Mouse (Mus musculus) intestine, postnatal 0 days (tissue): ENCODE measurements around the gene Lsm10. TPM values are rescaled to one million over a fixed set of nuclear protein-coding genes. Genes with fewer than 3 reads are reported as not detected.

Experiments
- ATAC-seq: fragments of 200-750 bp; cut with Nextera tagmentation; 2 replicates; pipeline ENCODE4 v1.8.0; 2017; ENCODE audit warnings: mild to moderate bottlenecking, moderate TSS enrichment, moderate library complexity
- H3K27ac ChIP-seq: fragments of 300-500 bp; sonication (generic); 2 replicates; pipeline ENCODE4 v1.5.1; 2014; ENCODE audit warnings: mild to moderate bottlenecking, low read depth, low read length, moderate library complexity
- H3K27me3 ChIP-seq: fragments of 300-500 bp; sonication (generic); replicated peaks from 2 replicates; pipeline ENCODE4 v1.6.1; 2014; ENCODE audit warnings: low read length, mixed read lengths; ENCODE audit not compliant: control insufficient read depth, insufficient read depth
- H3K36me3 ChIP-seq: fragments of 300-500 bp; sonication (generic); 2 replicates; pipeline ENCODE4 v1.6.1; 2014; ENCODE audit warnings: mild to moderate bottlenecking, moderate library complexity; ENCODE audit not compliant: control insufficient read depth, insufficient read depth
- H3K4me1 ChIP-seq: fragments of 300-500 bp; sonication (generic); replicated peaks from 2 replicates; pipeline ENCODE4 v1.6.1; 2014; ENCODE audit warnings: antibody characterized with exemption, low read length, mixed read lengths; ENCODE audit not compliant: control insufficient read depth, insufficient read depth
- H3K4me2 ChIP-seq: fragments of 300-500 bp; sonication (generic); replicated peaks from 2 replicates; pipeline ENCODE4 v1.6.1; 2014; ENCODE audit warnings: low read depth, mild to moderate bottlenecking, moderate library complexity
- H3K4me3 ChIP-seq: fragments of 300-500 bp; sonication (generic); 2 replicates; pipeline ENCODE4 v1.5.1; 2014; ENCODE audit warnings: low read depth, low read length
- H3K9ac ChIP-seq: fragments of 300-500 bp; sonication (generic); 2 replicates; pipeline ENCODE4 v1.6.1; 2014; ENCODE audit warnings: mild to moderate bottlenecking, low read depth, low read length
- H3K9me3 ChIP-seq: fragments of 300-500 bp; sonication (generic); 2 replicates; pipeline ENCODE4 v1.6.1; 2016; ENCODE audit warnings: mixed run types; ENCODE audit not compliant: control insufficient read depth
- CTCF ChIP-seq: sonication (generic); IDR thresholded peaks from 2 replicates; pipeline ENCODE4 v1.5.1; 2016; ENCODE audit warnings: low read depth, mild to moderate bottlenecking, control low read depth, antibody characterized with exemption, moderate library complexity
- WGBS: fragments of 180-500 bp; shearing (Covaris S2); extraction: QIAGEN DNeasy Blood & Tissue Kit; methylation state at CpG from one replicate; pipeline ENCODE4 v1.1.7; 2014; 5-methylcytosine and 5-hydroxymethylcytosine counted together
- polyA plus RNA-seq: library from polyadenylated mRNA; unstranded; fragments of >200 nt; fragmentation: Nextera tagmentation; extraction: Ambion mirVana; gene quantifications from 2 replicates; pipeline ENCODE4 v1.2.1, GENCODE M21; 2015

Gene Lsm10
- polyA plus RNA-seq, 1 experiment from 2014 or later: 49.0 TPM

- Histone ChIP-seq H3K27ac (no peak overlapping the region), H3K4me2 (peak overlapping the region; percentile 85), H3K27me3 (no peaks in the 10 kb centered on the region), H3K9ac (peak overlapping the region; percentile 51; the same call in 1 of the 2 replicates), H3K4me1 (no peaks in the 10 kb centered on the region; the same call in 1 of the 2 replicates), H3K36me3 (peaks cover 16% of the 10 kb centered on the region), H3K9me3 (no peaks in the 10 kb centered on the region), H3K4me3 (peak overlapping the region; percentile 62)
- TF ChIP-seq CTCF: no peak
- ATAC-seq: no peak
- WGBS: 33% methylated on average over 9 of the region's 9 CpGs
Measured at GRCm38 (mm10) chr4:126058997-126059362, 37.4 kb upstream of the Lsm10 start.

GRCm38 (mm10) chr4:126062856-126063255 is 33.6 kb upstream of the Lsm10 start:
- no peak for ATAC-seq
- no peaks in the 10 kb centered on the region for H3K27me3 ChIP-seq
- no peaks in the 10 kb centered on the region for H3K9me3 ChIP-seq
- no peak overlapping the region for H3K27ac ChIP-seq
- WGBS: 80% methylated on average over 1 of the region's 1 CpGs
- H3K4me2 ChIP-seq: no peak overlapping the region
- no peaks in the 10 kb centered on the region for H3K4me1 ChIP-seq
- no peak for TF ChIP-seq CTCF
- no peak overlapping the region for H3K4me3 ChIP-seq
- no peaks in the 10 kb centered on the region for H3K36me3 ChIP-seq
- H3K9ac ChIP-seq: no peak overlapping the region

DNA sequence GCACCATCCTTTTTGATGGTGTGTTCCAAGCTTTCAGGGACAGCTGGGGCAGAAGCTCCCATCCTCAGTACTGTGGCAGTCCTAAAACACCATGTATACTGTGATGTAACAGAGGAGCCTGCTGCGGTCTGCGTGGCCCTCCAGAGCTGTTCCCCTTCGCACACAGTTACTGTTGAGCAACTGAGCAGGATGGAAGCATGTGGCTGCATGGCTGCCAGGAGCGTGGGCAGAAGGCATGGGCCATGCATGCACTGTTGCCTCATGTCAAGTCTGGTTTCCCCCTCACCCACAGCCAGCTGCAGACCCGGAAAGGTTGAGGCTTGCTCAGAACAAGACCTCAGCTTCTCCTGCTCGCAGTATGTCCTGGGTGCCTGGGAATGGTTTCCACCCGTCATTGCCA is 31.2 kb upstream of the Lsm10 start:
- H3K27ac ChIP-seq: no peak overlapping the region
- TF ChIP-seq CTCF: no peak
- no peaks in the 10 kb centered on the region for H3K4me1 ChIP-seq
- WGBS: 86% methylated on average over 7 of the region's 7 CpGs
- no peak overlapping the region for H3K4me2 ChIP-seq
- no peaks in the 10 kb centered on the region for H3K9me3 ChIP-seq
- no peak overlapping the region for H3K4me3 ChIP-seq
- ATAC-seq: no peak
- H3K9ac ChIP-seq: no peak overlapping the region
- no peaks in the 10 kb centered on the region for H3K36me3 ChIP-seq
- H3K27me3 ChIP-seq: no peaks in the 10 kb centered on the region

DNA sequence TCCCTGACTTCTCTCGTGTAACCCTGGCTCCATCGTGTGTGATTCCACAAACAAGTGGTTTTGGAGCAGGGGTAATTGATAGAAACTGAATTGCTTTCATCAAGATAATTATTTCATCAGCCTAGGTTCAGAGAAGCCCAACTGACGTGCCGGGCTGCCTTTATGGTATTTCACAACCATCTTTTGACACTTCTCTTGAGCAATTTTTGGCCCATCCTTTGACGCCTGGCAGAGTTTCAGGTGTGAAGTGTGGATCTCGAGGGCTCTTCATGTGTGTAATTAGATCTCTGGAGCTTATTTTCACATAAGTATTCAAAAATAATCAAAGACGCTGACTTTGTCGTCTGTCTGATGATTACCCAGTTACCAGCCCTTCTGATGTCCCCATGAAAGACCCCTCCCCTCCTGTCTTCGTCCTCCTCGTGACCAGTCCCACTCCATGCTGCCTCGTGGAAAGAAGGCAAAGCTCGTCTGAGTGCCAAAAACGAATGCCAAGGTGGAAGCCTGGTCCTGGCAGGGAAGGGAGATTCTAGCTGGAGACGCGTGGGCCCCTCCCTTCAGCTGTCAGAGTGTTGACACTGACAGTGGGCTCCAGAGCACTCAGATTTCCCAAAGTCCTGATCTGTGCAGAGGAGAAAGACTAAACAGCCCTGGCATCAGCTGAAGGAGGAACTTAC is 28.9 kb upstream of the Lsm10 start:
- H3K27me3 ChIP-seq: no peaks in the 10 kb centered on the region
- H3K4me1 ChIP-seq: no peaks in the 10 kb centered on the region
- H3K4me2 ChIP-seq: no peak overlapping the region
- WGBS: 69% methylated on average over 15 of the region's 15 CpGs
- no peak for ATAC-seq
- TF ChIP-seq CTCF: no peak
- H3K4me3 ChIP-seq: no peak overlapping the region
- no peak overlapping the region for H3K27ac ChIP-seq
- H3K9me3 ChIP-seq: no peaks in the 10 kb centered on the region
- H3K9ac ChIP-seq: no peak overlapping the region
- no peaks in the 10 kb centered on the region for H3K36me3 ChIP-seq

DNA sequence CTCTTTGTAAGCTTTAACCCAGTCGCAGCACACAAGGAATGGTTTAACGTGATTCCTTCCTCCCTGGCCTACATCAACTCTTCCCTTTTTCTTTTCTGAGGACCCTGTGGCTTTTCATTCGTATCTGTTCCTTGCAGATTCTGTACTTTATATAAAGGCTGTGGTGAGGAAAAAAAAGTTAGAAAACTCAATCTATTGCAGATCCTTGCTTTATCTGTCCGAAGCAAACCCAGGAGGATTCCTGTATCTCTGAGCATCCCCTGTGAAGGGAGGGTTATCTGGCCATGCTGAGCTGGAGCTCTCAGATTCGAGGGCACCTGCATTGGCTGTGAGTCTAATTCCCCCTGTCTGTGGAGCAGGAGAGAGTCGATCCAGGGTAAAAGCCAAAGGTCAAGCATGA is 27.6 kb upstream of the Lsm10 start:
- Histone ChIP-seq H3K27me3 (no peaks in the 10 kb centered on the region), H3K9me3 (no peaks in the 10 kb centered on the region), H3K9ac (no peak overlapping the region), H3K27ac (no peak overlapping the region), H3K36me3 (no peaks in the 10 kb centered on the region), H3K4me1 (no peaks in the 10 kb centered on the region), H3K4me3 (no peak overlapping the region), H3K4me2 (no peak overlapping the region)
- WGBS: 82% methylated on average over 6 of the region's 6 CpGs
- no peak for TF ChIP-seq CTCF
- no peak for ATAC-seq

DNA sequence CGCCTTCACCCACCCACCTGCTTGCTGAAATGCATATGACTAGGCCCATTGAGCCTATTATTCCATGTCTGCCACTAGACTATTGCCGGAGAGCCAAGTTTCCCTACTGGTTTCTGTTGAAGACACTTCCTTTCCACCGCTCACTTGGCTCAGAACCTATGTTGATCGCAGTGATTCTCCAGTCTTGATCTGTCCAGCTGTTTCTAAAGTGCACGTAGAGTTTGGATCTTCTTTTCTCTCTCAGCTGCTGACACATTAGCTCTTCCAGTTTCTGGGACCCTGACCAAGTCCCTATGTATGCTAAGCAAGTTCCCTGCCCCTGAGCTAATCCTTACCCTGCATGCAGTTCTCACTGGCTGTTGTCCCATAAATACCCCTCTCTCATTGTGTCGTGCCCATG is 18.6 kb upstream of the Lsm10 start:
- no peak for ATAC-seq
- no peak overlapping the region for H3K4me3 ChIP-seq

More for the DNA sequence above, 18.6 kb upstream of the Lsm10 start:
- Histone ChIP-seq H3K9ac (no peak overlapping the region), H3K4me1 (no peaks in the 10 kb centered on the region), H3K9me3 (0 out of 2 replicates have a peak, but pooled peaks cover 2% of the 10 kb centered on the region), H3K4me2 (no peak overlapping the region), H3K36me3 (no peaks in the 10 kb centered on the region), H3K27ac (no peak overlapping the region), H3K27me3 (no peaks in the 10 kb centered on the region)
- no peak for TF ChIP-seq CTCF
- WGBS: 66% methylated on average over 6 of the region's 6 CpGs
